Mouse (Mus musculus): Measurements from ENCODE around the gene Cmtm8. TPM values are rescaled to one million over a fixed set of nuclear protein-coding genes. Genes with fewer than 3 reads are reported as not detected.

Gene Cmtm8
- 0.86 to 1.7 TPM (median 1.5 TPM) in 4 replicates for total RNA-seq (2023; ENCODE audit: inconsistent age)

DNA sequence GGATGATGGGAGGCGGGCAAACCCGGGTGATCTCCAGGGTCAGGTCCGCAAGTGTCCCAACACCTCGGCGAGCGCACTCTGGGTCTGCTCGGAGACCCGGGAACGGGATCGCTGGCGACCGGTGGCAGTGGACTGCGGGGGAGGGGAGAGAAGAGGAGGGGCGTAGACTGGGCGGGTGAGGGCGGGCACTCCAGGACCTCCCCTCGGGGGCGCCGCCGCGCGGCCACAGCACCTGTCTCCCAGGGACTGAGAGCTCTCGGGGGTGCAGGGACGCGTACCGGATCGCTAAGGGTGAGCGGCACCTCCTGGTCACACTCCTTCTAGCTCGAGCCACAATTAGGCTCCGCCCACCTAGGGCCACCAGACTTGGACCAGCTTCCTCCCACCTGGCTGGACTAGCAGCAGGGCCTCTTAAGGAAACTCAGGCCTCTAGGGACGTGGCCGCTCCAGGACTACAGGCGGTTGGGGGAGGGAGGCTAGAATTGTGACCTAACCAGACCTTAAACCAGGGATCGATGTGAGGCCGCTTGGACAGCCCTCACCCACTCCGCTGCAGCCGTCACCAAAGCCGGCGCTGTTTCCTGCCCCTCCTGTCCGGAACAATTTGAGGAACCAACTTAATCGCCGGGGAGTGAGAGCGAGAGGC lies at the start of gene Cmtm8:
TSS of gene Cmtm8 (minus strand) at position 140 of the 646 bp plus-strand sequence.

DNA sequence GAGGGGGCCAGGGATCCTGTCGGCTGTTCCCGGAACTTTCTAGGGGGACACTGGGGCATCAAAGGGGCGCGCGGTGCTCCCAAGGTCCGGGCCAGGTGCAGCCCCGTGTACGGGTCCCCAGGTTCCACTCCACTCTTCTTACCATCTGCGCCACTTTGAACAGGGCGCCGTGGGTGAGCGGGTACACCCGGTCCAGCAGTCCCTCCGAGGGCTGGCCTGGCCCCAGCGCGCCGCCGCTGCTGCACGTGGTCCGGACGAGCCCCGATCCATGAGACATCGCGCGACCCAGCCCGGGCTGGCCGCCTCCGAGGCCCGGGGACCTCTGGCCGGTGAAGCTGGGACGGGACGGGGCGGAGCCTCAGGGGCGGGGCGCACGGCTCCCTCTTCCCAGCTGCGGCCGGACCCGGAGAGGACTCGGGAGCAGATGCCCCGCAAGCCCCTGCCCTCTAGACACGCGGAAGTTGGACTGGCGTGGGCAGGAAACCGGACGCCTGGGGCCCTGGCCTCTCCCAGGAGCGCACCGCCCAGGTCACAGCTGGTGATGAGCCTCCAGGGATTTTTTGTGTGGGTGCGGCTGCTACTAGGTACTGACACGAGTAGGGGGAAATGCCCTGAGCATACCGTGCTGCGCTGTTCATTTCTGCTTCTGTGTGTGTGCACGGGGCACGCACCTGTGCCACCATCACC lies 62.3 kb downstream of the Cmtm8 start, which contains the start of gene Cmtm7:
TSS of gene Cmtm7 (minus strand) at position 331 of the 687 bp plus-strand sequence.

Other genes with a start within 250 kb of the Cmtm8 start
- 67.6 to 83.7 TPM (median 72.8 TPM) in 4 replicates for gene Cnot10, start 204.0 kb downstream of the Cmtm8 start, total RNA-seq (2023; ENCODE audit: inconsistent age)
- gene Dync1li1, start 155.4 kb downstream of the Cmtm8 start, total RNA-seq (2023; ENCODE audit: inconsistent age), result 40.1 to 41.7 TPM (median 41.4 TPM) in 4 replicates
- 86.9 to 103 TPM (median 92.5 TPM) in 4 replicates for gene Cmtm6, start 113.0 kb downstream of the Cmtm8 start, total RNA-seq (2023; ENCODE audit: inconsistent age)
- 133 to 151 TPM (median 143 TPM) in 4 replicates for gene Cmtm7, start 62.3 kb downstream of the Cmtm8 start, total RNA-seq (2023; ENCODE audit: inconsistent age)
- 59.8 to 74.5 TPM (median 66.9 TPM) in 4 replicates for gene Gpd1l, start 89.8 kb upstream of the Cmtm8 start, total RNA-seq (2023; ENCODE audit: inconsistent age)
- gene Osbpl10, start 134.4 kb upstream of the Cmtm8 start, total RNA-seq (2023; ENCODE audit: inconsistent age), result not detected in 4 replicates
- gene Rps27rt, start 138.6 kb upstream of the Cmtm8 start, total RNA-seq (2023; ENCODE audit: inconsistent age), result 179 to 252 TPM (median 185 TPM) in 4 replicates